Mouse (Mus musculus) Patski (cell line): ENCODE results near the gene Gnat2. TPM values are rescaled to one million over a fixed set of nuclear protein-coding genes. Genes with fewer than 3 reads are reported as not detected.
A peak's percentile ranks its signal among the peaks of the same experiment; 100 is the strongest.

Experiments used
- ATAC-seq: fragments of 100-300 bp; one replicate; pipeline ENCODE4 v1.8.0; 2021
- CTCF ChIA-PET: fragments of 350-600 bp; sonication (Branson Sonifier 250); formaldehyde crosslinking; loops from one replicate; lab custom pipeline; 2022; ENCODE audit warnings: inconsistent platforms; lab: Charles Lee
- POLR2A ChIA-PET: fragments of 350-600 bp; sonication (Branson Sonifier 250); formaldehyde crosslinking; loops from one replicate; lab custom pipeline; 2022; ENCODE audit warnings: antibody characterized with exemption, inconsistent platforms; lab: Charles Lee
- DNase-seq: peaks from one replicate; pipeline ENCODE4 v3.0.0-alpha.2; 2011; ENCODE audit warnings: low read depth, low spot score
- H3K27me3 ChIP-seq: fragments of 371-371 bp; one replicate; pipeline ENCODE4 v1.5.1; 2021
- CTCF ChIP-seq: fragments of 100-300 bp; IDR thresholded peaks from one replicate; pipeline ENCODE4 v1.5.1; 2021
- in situ Hi-C: fragments of 300-500 bp; cut with MboI; formaldehyde crosslinking; loops from 3 replicates; pipeline ENCODE4 v1.11.1; 2018; ENCODE audit warnings: low pct_unique_long_range_greater_than_20kb, mixed read lengths
- polyA plus RNA-seq: library from polyadenylated mRNA; unstranded; gene quantifications from one replicate; pipeline ENCODE4 v1.2.3, GENCODE M21; 2021

The Gnat2 gene
- polyA plus RNA-seq, 1 experiment from 2014 or later, result 2.7 TPM

- in situ Hi-C loops, result loop anchor here (5.0 kb wide), 1 partner anchor 64 kb away; the partner anchor contains the start of gene Gnai3
- ATAC-seq (no peak), DNase-seq (no peak)
- TF ChIP-seq CTCF, result no peak
- ChIA-PET POLR2A (interaction anchor here (1.9 kb wide), 1 partner anchor 63 kb away, joined by 7 read pairs; the partner anchor contains the start of gene Gnai3), CTCF (interaction anchor here (0.7 to 5.8 kb wide), 5 partner anchors 11 to 81 kb away, joined by 3 to 41 read pairs (median 3); partner anchors contain the start of gene Gnai3)
- no peaks in the 10 kb centered on the region for H3K27me3 ChIP-seq
Observed at GRCm38 (mm10) chr3:108083161-108083560, 9.4 kb upstream of the Gnat2 start.

DNA sequence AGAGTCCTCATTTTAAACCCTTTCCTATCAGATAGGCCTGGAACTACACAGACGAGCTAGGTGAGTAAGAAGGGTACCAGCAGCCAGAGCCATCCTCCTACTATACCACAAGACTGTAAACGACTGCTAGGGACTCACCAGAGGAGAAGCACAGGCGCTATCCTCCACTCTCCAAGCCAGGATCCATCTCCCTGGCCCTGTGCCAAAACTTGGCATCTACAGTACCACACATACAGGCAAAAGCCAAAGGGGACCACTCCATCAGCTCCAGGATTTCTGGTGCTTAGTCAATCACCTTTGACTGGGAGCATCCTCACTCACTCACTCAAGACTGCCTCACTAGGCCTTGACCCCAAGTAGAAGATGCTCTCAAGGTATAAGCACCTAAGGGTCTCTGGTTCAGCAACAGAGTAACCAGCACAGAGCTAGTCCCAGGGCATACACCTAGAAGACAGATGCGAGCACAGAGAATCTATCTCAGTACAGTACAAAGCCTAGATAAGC is 8.6 kb upstream of the Gnat2 start:
- POLR2A ChIA-PET, result interaction anchor here (3.5 kb wide), 1 partner anchor 62 kb away, joined by 21 read pairs; the partner anchor contains the start of gene Gnai3
- no peaks in the 10 kb centered on the region for H3K27me3 ChIP-seq
- CTCF ChIA-PET, result interaction anchor here (1.0 to 5.8 kb wide), 5 partner anchors 11 to 121 kb away, joined by 3 to 41 read pairs (median 3); partner anchors contain the start of gene Gnai3
- DNase-seq, result no peak
- no peak for TF ChIP-seq CTCF
- no peak for ATAC-seq
- in situ Hi-C loops, result loop anchor here (5.0 kb wide), 1 partner anchor 63 kb away; the partner anchor contains the start of gene Gnai3

- no peaks in the 10 kb centered on the region for H3K27me3 ChIP-seq
- DNase-seq (no peak), ATAC-seq (no peak)
- ChIA-PET POLR2A (interaction anchor here (1.1 to 3.5 kb wide), 4 partner anchors 8 to 61 kb away, joined by 3 to 21 read pairs (median 4); partner anchors contain the start of gene Gnai3), CTCF (interaction anchor here (1.2 to 5.8 kb wide), 5 partner anchors 11 to 186 kb away, joined by 3 to 41 read pairs (median 4); partner anchors contain the start of gene Gnai3)
- no peak for TF ChIP-seq CTCF
- in situ Hi-C loops, result loop anchor here (5.0 kb wide), 1 partner anchor 62 kb away; the partner anchor contains the start of gene Gnai3
Observed at GRCm38 (mm10) chr3:108084767-108085270, 7.8 kb upstream of the Gnat2 start.

DNA sequence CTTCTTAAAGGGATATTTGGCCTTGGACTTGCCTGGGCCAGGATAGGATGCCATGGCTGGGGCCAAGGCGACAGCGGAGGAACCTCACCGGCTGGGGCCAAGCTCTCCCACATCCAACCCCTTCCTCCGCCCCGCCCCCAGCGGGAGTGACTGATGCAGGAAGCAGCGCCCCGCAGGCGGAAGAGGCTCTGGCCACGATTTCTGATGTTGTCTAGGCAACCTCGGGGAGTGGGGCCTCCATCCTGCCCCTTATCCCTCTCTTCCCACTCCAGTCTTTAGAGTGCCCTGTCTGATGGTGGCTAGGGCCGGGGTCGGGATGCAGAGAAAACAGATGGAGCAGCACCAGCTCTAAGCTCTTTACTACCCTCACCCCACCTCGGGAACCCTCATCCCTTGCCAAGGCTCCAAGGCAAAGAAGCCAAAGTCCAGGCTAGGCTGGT is 7.3 kb upstream of the Gnat2 start:
- POLR2A ChIA-PET, result interaction anchor here (1.1 to 3.5 kb wide), 5 partner anchors 9 to 60 kb away, joined by 3 to 21 read pairs (median 4); partner anchors contain the start of gene Gnai3
- no peak for DNase-seq
- H3K27me3 ChIP-seq, result no peaks in the 10 kb centered on the region
- TF ChIP-seq CTCF, result no peak
- ATAC-seq, result peak; percentile 72
- CTCF ChIA-PET, result interaction anchor here (1.2 to 5.8 kb wide), 5 partner anchors 11 to 186 kb away, joined by 3 to 41 read pairs (median 4); partner anchors contain the start of gene Gnai3
- in situ Hi-C loops, result no loop called here

DNA sequence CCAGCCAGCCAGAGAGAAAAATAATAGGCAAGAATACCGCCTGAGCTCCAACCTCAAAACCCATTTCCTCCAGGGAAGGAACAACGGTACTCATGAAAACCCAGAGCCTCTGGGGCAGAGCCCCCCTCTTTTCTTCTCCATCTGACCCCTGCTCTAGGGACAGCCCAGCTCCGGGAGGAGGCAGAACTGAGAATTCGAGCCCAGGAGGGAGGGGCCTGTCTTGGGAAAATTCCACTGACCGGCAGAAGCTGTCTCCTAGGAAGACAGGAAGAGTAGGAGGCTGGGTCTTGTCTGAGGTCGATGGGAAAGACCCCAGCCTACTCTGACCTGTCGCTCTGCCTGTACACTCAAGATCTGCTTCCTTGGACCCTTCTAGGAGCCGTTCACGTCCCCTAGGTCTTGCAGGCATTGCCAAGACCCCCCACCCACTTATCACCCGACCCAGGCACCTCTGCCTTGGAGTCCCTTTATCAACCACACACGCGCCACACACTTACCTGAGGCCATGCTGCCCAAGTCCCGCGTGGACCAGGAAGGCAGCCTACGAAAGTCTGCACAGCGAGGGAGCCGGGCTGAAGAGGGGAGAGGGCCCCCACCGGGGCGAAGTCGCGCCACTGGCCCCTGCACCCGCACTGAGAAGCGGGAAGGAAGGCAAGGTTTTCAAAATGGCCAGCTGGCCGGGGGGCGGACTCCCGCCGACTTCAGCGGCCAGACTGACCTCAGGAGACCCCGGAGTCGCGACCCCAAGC is 6.7 kb upstream of the Gnat2 start:
- POLR2A ChIA-PET, result interaction anchor here (1.1 to 3.5 kb wide), 5 partner anchors 9 to 60 kb away, joined by 3 to 21 read pairs (median 4); partner anchors contain the start of gene Gnai3
- in situ Hi-C loops, result no loop called here
- no peak for DNase-seq
- CTCF ChIA-PET, result interaction anchor here (1.7 to 5.8 kb wide), 3 partner anchors 10 to 187 kb away, joined by 3 to 41 read pairs (median 13); partner anchors contain the start of gene Gnai3
- no peaks in the 10 kb centered on the region for H3K27me3 ChIP-seq
- ATAC-seq, result peak; percentile 79
- no peak for TF ChIP-seq CTCF

- in situ Hi-C loops, result no loop called here
- POLR2A ChIA-PET, result interaction anchor here (1.3 to 3.5 kb wide), 3 partner anchors 13 to 59 kb away, joined by 3 to 21 read pairs (median 4); partner anchors contain the start of gene Gnai3
- no peaks in the 10 kb centered on the region for H3K27me3 ChIP-seq
- ATAC-seq, result peak; percentile 28
- no peak for TF ChIP-seq CTCF
- DNase-seq, result no peak
- CTCF ChIA-PET, result interaction anchor here (3.6 kb wide), 1 partner anchor 10 kb away, joined by 13 read pairs; no protein-coding TSS in a partner anchor
Observed at GRCm38 (mm10) chr3:108086470-108086979, 6.1 kb upstream of the Gnat2 start, which contains the start of gene Ampd2. Gene Ampd2 (minus strand): TSS chr3:108086651.

DNA sequence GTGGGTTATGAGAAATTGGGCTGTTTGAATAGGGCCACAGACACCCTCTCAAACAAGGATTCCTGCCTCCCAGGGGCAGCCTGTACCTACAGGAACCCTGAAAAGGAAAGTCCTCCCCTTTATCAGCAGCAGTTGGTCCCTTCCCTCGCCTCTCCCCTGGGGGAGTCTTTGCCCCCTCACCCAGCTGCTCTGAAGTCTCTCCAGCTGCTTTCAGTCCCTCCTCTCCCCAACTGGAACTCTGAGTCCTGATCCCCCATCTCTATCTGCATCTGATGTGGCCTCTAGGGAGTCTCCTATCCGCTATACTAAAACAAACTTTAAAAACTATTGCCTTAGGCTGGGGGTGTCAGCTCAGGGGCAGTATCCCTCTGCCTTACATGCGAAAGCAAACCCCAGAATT is 5.3 kb upstream of the Gnat2 start:
- ChIA-PET CTCF (interaction anchor here (1.0 to 3.6 kb wide), 3 partner anchors 9 to 56 kb away, joined by 3 to 13 read pairs (median 3); no protein-coding TSS in a partner anchor), POLR2A (interaction anchor here (0.8 to 3.5 kb wide), 2 partner anchors 38 to 58 kb away, joined by 3 to 21 read pairs; partner anchors contain the start of gene Gnai3)
- H3K27me3 ChIP-seq, result no peaks in the 10 kb centered on the region
- DNase-seq (no peak), ATAC-seq (no peak)
- TF ChIP-seq CTCF, result no peak
- in situ Hi-C loops, result no loop called here

GRCm38 (mm10) chr3:108088842-108089380 is 3.7 kb upstream of the Gnat2 start:
- in situ Hi-C loops, result no loop called here
- no peak for ATAC-seq
- ChIA-PET POLR2A (no interaction called here), CTCF (interaction anchor here (1.2 kb wide), 1 partner anchor 157 kb away, joined by 3 read pairs; the partner anchor contains the start of gene Gstm7)
- H3K27me3 ChIP-seq, result no peaks in the 10 kb centered on the region
- no peak for DNase-seq
- TF ChIP-seq CTCF, result no peak

DNA sequence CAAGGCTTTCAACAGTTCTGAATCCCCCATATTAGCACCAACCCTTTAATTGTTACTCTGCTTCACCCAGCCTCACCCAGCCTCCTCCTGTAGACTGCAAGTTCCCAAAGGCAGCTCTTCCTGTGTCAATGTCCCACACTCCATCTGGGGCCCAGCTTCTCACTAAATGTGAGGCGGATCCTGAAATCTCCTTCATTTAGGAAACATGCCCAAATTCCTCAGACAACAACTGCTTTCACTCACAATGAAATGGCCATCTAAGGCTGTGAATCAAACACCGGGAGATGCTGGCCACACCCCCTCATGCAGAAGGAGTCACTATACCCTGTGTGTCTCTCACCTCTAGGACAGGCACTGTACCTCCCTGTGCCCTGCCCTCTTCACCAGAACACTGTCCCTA is 2.7 kb upstream of the Gnat2 start:
- H3K27me3 ChIP-seq, result no peaks in the 10 kb centered on the region
- ATAC-seq (no peak), DNase-seq (no peak)
- TF ChIP-seq CTCF, result no peak
- CTCF ChIA-PET, result interaction anchor here (0.9 to 1.4 kb wide), 2 partner anchors 9 to 16 kb away, joined by 3 read pairs; no protein-coding TSS in a partner anchor
- in situ Hi-C loops, result no loop called here
- POLR2A ChIA-PET, result no interaction called here
